Mouse (Mus musculus) cerebellum, adult 9-10 months (tissue): ENCODE results near the gene Stim2.
A peak's percentile ranks its signal among the peaks of the same experiment; 100 is the strongest.

Experiments used
- DNase-seq: peaks from one replicate; pipeline ENCODE4 v3.0.0; 2022

Gene Stim2

GRCm38 (mm10) chr5:54049940-54050339, 51.6 kb downstream of the Stim2 start:
- no peak for DNase-seq

GRCm38 (mm10) chr5:54051056-54051455, 52.8 kb downstream of the Stim2 start:
- DNase-seq = no peak

- no peak for DNase-seq
Observed at GRCm38 (mm10) chr5:54052205-54052604, 53.9 kb downstream of the Stim2 start.

GRCm38 (mm10) chr5:54053673-54054366, 55.5 kb downstream of the Stim2 start:
- no peak for DNase-seq

- no peak for DNase-seq
Observed at GRCm38 (mm10) chr5:54056266-54056665, 58.0 kb downstream of the Stim2 start.

GRCm38 (mm10) chr5:54059998-54060397, 61.7 kb downstream of the Stim2 start:
- DNase-seq = peak; percentile 41

GRCm38 (mm10) chr5:54062079-54062478, 63.8 kb downstream of the Stim2 start:
- DNase-seq = no peak

- DNase-seq = no peak
Observed at GRCm38 (mm10) chr5:54067591-54067990, 69.3 kb downstream of the Stim2 start.

GRCm38 (mm10) chr5:54070549-54070948, 72.2 kb downstream of the Stim2 start:
- DNase-seq = no peak

GRCm38 (mm10) chr5:54071288-54071687, 73.0 kb downstream of the Stim2 start:
- DNase-seq = no peak

GRCm38 (mm10) chr5:54071705-54072104, 73.4 kb downstream of the Stim2 start:
- DNase-seq = no peak

GRCm38 (mm10) chr5:54073291-54073690, 75.0 kb downstream of the Stim2 start:
- peak; percentile 70 for DNase-seq

GRCm38 (mm10) chr5:54079997-54080396, 81.7 kb downstream of the Stim2 start:
- DNase-seq = no peak

GRCm38 (mm10) chr5:54087912-54088311, 89.6 kb downstream of the Stim2 start:
- DNase-seq = no peak

GRCm38 (mm10) chr5:54098219-54098618, 99.9 kb downstream of the Stim2 start:
- no peak for DNase-seq

- DNase-seq = no peak
Observed at GRCm38 (mm10) chr5:54100916-54101315, 102.6 kb downstream of the Stim2 start.

- DNase-seq = no peak
Observed at GRCm38 (mm10) chr5:54101318-54101717, 103.0 kb downstream of the Stim2 start.

- no peak for DNase-seq
Observed at GRCm38 (mm10) chr5:54101960-54102359, 103.7 kb downstream of the Stim2 start.

- DNase-seq = no peak
Observed at GRCm38 (mm10) chr5:54106669-54107068, 108.4 kb downstream of the Stim2 start.

GRCm38 (mm10) chr5:54107069-54107468, 108.8 kb downstream of the Stim2 start:
- no peak for DNase-seq

GRCm38 (mm10) chr5:54109096-54109495, 110.8 kb downstream of the Stim2 start:
- no peak for DNase-seq

- DNase-seq = no peak
Observed at GRCm38 (mm10) chr5:54110789-54111188, 112.5 kb downstream of the Stim2 start.

GRCm38 (mm10) chr5:54113284-54113683, 115.0 kb downstream of the Stim2 start:
- peak; percentile 65 for DNase-seq

- no peak for DNase-seq
Observed at GRCm38 (mm10) chr5:54116538-54116937, 118.2 kb downstream of the Stim2 start.
